Comparison of ENCODE assay signal across 23 mouse cellular contexts in the genomic region with DNA sequence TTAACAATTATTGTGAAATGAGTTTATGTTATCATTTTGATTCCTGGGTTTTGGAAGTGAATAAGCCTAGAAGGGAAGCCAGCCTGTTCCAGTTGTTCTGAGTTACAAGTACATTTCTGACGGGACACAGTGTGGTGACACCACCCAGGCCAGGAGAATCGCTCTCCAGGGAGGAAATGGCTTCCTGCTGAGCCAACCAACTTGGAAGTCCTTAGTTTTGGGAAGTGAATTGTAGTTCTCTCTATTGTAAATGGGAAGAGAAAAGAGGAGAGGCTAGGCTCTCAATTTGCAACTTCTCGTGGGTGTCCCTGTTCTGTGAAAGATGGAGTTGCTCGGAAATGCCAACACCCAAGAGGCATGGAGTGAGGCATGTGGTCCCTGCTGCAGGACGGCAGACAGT.
DNase-seq lines count a peak whose midpoint lies in the region; ATAC-seq and TF ChIP-seq lines count a peak whose summit lies in the region.
"Had no signal": no experiment of that assay in that cellular context is flagged by ENCODE, and none has a peak within 500 bp of the region (broad histone marks: within the 10 kb centered on the region; RNA-seq: fewer than 3 reads in every experiment).

No protein-coding gene starts in this region.

- H3K36me3 ChIP-seq in heart, adult 2 months (ENCODE audit: control insufficient read depth, insufficient read depth, low read length), result no peaks in the 10 kb centered on the region; the same call in 1 of the 2 replicates
- no peaks in the 10 kb centered on the region for H3K36me3 ChIP-seq in heart, embryonic 10.5 days
- no peaks in the 10 kb centered on the region for H3K36me3 ChIP-seq in hindbrain, postnatal 0 days (ENCODE audit: insufficient read depth, low read length)
- H3K36me3 ChIP-seq: forebrain, embryonic 10.5 days; hindbrain, embryonic 15.5 days; intestine, embryonic 15.5 days; kidney, embryonic 15.5 days had no signal

- TF ChIP-seq CTCF in heart, adult 2 months (IDR thresholded peaks at IDR 0.05), result no peak
- no peak for TF ChIP-seq CTCF in hindbrain, postnatal 0 days (IDR thresholded peaks at IDR 0.05; ENCODE audit: low read depth)

- intact Hi-C loops in heart, adult 2 months (cut with DNase I), result no loop called here
- intact Hi-C loops in heart, postnatal 10 days (cut with DNase I), result no loop called here

- H3K9ac ChIP-seq in heart, adult 2 months (ENCODE audit: low read depth, low read length), result no peak overlapping the region
- H3K9ac ChIP-seq in hindbrain, postnatal 0 days (replicated peaks; ENCODE audit: low read length), result no peak overlapping the region
- H3K9ac ChIP-seq: hindbrain, embryonic 15.5 days; intestine, embryonic 15.5 days; kidney, embryonic 15.5 days had no signal

- no peaks in the 10 kb centered on the region for H3K27me3 ChIP-seq in heart, adult 2 months (ENCODE audit: control insufficient read depth, insufficient read depth, low read length)
- H3K27me3 ChIP-seq in heart, embryonic 10.5 days (ENCODE audit: insufficient read depth, poor library complexity, severe bottlenecking), result no peaks in the 10 kb centered on the region
- no peaks in the 10 kb centered on the region for H3K27me3 ChIP-seq in hindbrain, postnatal 0 days (ENCODE audit: insufficient read depth, low read length)
- H3K27me3 ChIP-seq: CH12.LX; hindbrain, embryonic 15.5 days; intestine, embryonic 15.5 days had no signal

- no peaks in the 10 kb centered on the region for H3K9me3 ChIP-seq in heart, embryonic 10.5 days
- H3K9me3 ChIP-seq in hindbrain, postnatal 0 days (ENCODE audit: low read length), result no peaks in the 10 kb centered on the region
- H3K9me3 ChIP-seq: forebrain, embryonic 10.5 days; hindbrain, embryonic 15.5 days; intestine, embryonic 15.5 days; kidney, embryonic 15.5 days had no signal

- TF ChIP-seq POLR2A in heart, adult 2 months (IDR thresholded peaks at IDR 0.05; ENCODE audit: insufficient read depth, low read depth, low read length), result no peak

- H3K4me2 ChIP-seq in hindbrain, postnatal 0 days (ENCODE audit: low read depth, low read length), result no peak overlapping the region
- H3K4me2 ChIP-seq: hindbrain, embryonic 15.5 days; intestine, embryonic 15.5 days; kidney, embryonic 15.5 days; midbrain, embryonic 11.5 days had no signal

- DNase-seq in heart, adult 2 months, result peak; percentile 54 to 74
- no peak for DNase-seq in heart, embryonic 10.5 days (ENCODE audit: low spot score)
- DNase-seq in ES-CJ7 (ENCODE audit: low read depth, low spot score) (peak; percentile 38), ZHBTc4 (ENCODE audit: low read depth, low spot score) (peak; percentile 71)
- DNase-seq in heart, postnatal 10 days, result peak; percentile 61 to 64
- DNase-seq in hindbrain, postnatal 0 days (ENCODE audit: low spot score), result no peak
- DNase-seq in ovary, postnatal 10 days (ENCODE audit: low spot score), result no peak
- DNase-seq: adrenal gland, postnatal 14 days; B cell, adult 2 months; cerebellum, adult 11 months; cerebellum, postnatal 10 days; layer of hippocampus, postnatal 36 days; right cerebral cortex, adult 18-20 months; thymus, postnatal 14 days had no signal

- ATAC-seq in hindbrain, postnatal 0 days, result no peak
- no peak for ATAC-seq in cerebellum, adult (ENCODE audit: insufficient number of reproducible peaks, low FRiP score, low TSS enrichment)
- ATAC-seq: forebrain, embryonic 16.5 days; intestine, embryonic 15.5 days; lung, postnatal 0 days had no signal

- no peak overlapping the region for H3K4me3 ChIP-seq in heart, adult 2 months
- no peak overlapping the region for H3K4me3 ChIP-seq in heart, embryonic 10.5 days
- H3K4me3 ChIP-seq in hindbrain, postnatal 0 days (ENCODE audit: low read length), result no peak overlapping the region
- H3K4me3 ChIP-seq: forebrain, embryonic 10.5 days; hindbrain, embryonic 15.5 days; intestine, embryonic 15.5 days; kidney, embryonic 15.5 days had no signal

- H3K79me2 ChIP-seq in heart, adult 2 months (replicated peaks; ENCODE audit: control insufficient read depth, insufficient read depth, low read length), result no peaks in the 10 kb centered on the region

- TF ChIP-seq EP300 in heart, adult 2 months (IDR thresholded peaks at IDR 0.05; ENCODE audit: insufficient read depth, low read depth, low read length), result peak; percentile 69; the same call in 1 of the 2 replicates

- H3K27ac ChIP-seq in heart, adult 2 months, result peak overlapping the region; percentile 41
- H3K27ac ChIP-seq in heart, embryonic 10.5 days, result no peak overlapping the region
- no peak overlapping the region for H3K27ac ChIP-seq in hindbrain, postnatal 0 days
- H3K27ac ChIP-seq: forebrain, embryonic 10.5 days; hindbrain, embryonic 15.5 days; intestine, embryonic 15.5 days; kidney, embryonic 15.5 days had no signal

- peaks cover 14% of the 10 kb centered on the region for H3K4me1 ChIP-seq in heart, adult 2 months (ENCODE audit: control insufficient read depth, insufficient read depth, low read length)
- no peaks in the 10 kb centered on the region for H3K4me1 ChIP-seq in heart, embryonic 10.5 days
- H3K4me1 ChIP-seq in hindbrain, postnatal 0 days (ENCODE audit: insufficient read depth, low read length), result no peaks in the 10 kb centered on the region
- H3K4me1 ChIP-seq: intestine, embryonic 15.5 days had no signal

- 31% methylated on average over 5 of the region's 5 CpGs for WGBS in heart, adult 2 months
- 62% methylated on average over 5 of the region's 5 CpGs for WGBS in heart, embryonic 10.5 days
- 74% methylated on average over 5 of the region's 5 CpGs for WGBS in hindbrain, postnatal 0 days

Comparison
In these comparisons a context has a peak if more than half of its experiments do, and no peak if none do; other contexts are left out.
1. DNase-seq: peak in heart, adult 2 months (2 of 2), ES-CJ7 (single experiment), ZHBTc4 (single experiment) and heart, postnatal 10 days (2 of 2); none in heart, embryonic 10.5 days (single experiment), hindbrain, postnatal 0 days (single experiment) and ovary, postnatal 10 days (single experiment).